Mouse (Mus musculus) heart, adult 2 months (tissue): ENCODE measurements around the gene Cpe.

ENCODE experiments used
- CTCF ChIP-seq: fragments of 200-600 bp; IDR thresholded peaks from 2 replicates; pipeline ENCODE4 v1.8.1; 2022; ENCODE audit warnings: antibody characterized with exemption, mild to moderate bottlenecking, moderate library complexity
- EP300 ChIP-seq: fragments of 200-500 bp; IDR thresholded peaks from 2 replicates; pipeline ENCODE4 v1.6.1; 2011; ENCODE audit warnings: low read depth, low read length, control low read depth; ENCODE audit not compliant: insufficient read depth
- POLR2A ChIP-seq: fragments of 200-500 bp; IDR thresholded peaks from 2 replicates; pipeline ENCODE4 v1.6.1; 2011; ENCODE audit warnings: mild to moderate bottlenecking, low read depth, low read length, control low read depth; ENCODE audit not compliant: insufficient read depth

DNA sequence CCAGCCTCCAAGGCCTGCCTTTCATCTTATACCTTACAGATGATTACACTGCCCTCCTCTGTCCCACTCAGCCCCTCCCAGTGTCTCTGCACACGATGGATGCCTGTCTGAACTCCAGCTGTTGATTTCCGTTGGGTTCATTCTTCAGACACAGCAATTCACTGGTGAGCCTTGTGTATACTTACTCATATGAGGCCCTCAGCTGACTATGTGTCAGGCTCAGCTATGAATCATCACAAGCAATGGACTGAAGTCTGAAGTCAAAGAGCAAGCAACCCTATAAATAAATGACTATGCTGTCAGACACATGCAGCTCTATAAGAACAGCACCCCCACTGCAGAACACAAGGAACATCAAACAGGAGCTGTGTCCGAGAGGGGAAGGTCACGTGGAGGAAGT, 77.4 kb downstream of the Cpe start:
- TF ChIP-seq EP300, result no peak
- no peak for TF ChIP-seq POLR2A
- no peak for TF ChIP-seq CTCF
